Mouse (Mus musculus): ENCODE results near the gene Tmc8. TPM values are rescaled to one million over a fixed set of nuclear protein-coding genes. Genes with fewer than 3 reads are reported as not detected.
"Not testable (repeated sequence)": the region's sequence is repeated elsewhere in the genome, so short reads cannot be mapped to it uniquely, and the experiment has no call there.

Gene Tmc8
- total RNA-seq, 2 experiments from 2014 or later: 3.2 to 4.3 TPM

DNA sequence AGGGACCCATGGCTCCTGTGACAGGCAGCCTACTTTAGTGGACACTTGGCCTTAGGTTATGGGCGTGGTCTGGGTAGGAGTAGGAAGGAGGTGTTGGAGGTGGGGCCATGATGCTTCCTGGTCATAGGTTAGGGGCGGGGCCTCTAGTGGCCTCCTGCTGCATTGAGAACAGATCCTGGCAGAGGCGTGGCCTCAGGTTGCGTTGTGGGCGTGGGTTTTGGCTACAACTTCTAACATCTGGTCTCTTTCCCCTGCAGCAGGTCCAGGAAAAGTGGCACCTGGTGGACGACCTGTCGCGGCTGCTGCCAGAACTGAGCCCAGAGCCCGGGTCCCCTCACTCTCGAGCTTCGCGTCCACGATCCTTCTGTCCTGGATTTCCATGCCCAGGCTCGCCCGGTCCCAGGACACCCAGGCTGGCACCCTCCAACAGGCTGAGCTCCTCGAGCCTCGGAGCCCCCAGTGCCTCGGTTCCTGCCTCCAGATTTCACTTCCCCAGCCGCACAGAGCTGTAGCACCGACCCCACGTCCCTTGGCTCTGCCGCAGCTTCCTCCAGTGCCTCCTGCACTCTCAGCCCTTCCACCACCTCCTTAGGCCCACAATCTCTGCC is 10.5 kb downstream of the Tmc8 start:
- no peak for DNase-seq (ENCODE audit: low spot score in 2 of 2)

DNA sequence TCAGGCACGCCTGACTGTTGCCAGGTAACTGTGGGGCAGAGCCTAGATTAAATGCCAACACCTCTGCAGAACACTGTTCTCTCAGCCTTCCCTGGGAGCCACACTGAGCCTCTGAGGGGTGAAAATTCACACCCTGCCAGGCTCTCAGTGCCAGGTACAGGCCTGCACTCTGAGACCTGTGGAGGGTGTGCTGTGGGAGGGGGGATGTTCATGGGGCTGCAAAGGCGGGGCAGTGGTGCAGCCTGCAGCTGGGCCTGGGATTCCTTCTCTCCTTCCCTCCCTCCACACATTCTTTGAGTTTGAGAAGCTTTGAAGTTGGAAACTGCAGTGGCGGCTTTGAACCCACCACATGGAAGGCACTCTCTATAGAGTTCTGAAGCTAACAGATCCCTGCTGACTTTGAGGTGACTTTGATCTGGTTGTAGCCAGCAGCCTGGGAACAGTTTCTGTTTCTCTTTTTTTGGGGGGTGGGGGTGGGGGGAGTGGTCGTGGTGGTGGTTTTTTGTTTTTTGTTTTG is 12.2 kb downstream of the Tmc8 start:
- DNase-seq (ENCODE audit: low spot score in 2 of 2): no peak

DNA sequence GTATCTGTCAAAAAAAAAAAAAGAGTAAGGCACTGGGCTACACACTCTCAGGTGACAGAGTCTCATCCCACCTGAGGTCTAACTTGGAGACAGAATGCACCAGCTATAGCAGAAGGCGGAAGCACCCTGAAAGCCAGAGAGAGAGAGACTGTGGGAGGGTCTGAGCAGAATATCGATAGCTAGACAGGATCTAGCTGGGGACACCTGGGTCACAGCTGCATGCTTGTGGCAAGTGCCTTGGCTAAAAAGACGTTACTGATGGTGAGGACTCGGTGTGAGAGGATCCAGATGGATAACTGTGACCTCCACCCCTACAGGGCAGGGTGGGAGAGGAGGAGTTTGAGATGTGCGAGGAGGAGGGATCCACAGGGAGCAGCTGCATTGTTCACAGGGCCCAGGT is 15.1 kb downstream of the Tmc8 start:
- no peak for DNase-seq (ENCODE audit: low spot score in 2 of 2)

DNA sequence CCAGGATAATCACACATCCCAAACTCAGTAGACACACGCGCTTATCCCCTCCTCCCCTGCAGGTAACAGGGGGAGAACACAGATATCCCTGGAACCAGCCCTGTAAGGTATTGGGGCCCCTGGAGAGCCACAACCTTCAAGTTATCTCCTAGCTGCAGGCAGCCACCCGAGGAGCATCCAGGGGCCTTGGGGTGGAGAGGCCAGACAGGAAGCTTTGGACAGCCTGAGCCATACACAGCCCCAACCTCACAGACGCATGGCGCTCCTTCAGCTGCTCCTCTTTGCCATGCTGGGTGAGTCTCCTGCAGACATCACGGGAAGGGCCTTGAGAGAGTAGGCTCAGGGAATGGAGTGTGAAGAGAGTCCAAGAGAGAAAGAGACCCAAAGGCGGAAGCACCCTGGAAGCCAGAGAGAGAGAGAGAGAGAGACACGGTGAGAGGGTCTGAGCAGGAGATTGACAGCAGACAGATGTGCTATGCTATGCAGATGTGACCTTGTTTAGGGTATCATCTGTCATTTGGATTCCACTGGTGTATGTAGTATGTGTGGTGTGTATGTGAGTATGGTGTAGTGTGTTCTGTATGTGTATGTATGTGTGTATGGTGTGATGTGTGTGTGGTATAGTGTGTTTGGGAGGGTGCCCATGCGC is 15.8 kb downstream of the Tmc8 start, which contains the start of gene 6030468B19Rik:
Gene 6030468B19Rik (plus strand): TSS at position 150 of the 649 bp plus-strand sequence.
- no peak for DNase-seq (ENCODE audit: low spot score in 2 of 2)

DNA sequence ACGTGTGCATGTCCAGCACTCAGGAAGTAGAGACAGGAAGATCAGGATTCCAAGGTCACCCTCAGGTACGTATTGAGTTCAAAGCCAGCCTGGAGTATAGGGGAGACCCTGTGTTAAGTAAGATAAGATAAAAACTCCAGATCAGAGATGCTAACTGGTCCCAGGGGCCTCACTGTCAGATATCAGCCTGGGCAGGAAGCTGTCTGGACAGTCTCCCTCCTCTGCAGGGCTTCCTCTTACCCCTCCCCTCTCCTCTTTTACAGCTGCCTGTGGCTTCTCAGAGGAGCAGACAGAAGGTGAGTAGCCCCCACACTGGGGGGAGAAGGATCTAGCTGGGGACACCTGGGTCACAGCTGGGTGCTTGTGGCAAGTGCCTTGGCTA is 16.3 kb downstream of the Tmc8 start:
- no peak for DNase-seq (ENCODE audit: low spot score in 2 of 2)

DNA sequence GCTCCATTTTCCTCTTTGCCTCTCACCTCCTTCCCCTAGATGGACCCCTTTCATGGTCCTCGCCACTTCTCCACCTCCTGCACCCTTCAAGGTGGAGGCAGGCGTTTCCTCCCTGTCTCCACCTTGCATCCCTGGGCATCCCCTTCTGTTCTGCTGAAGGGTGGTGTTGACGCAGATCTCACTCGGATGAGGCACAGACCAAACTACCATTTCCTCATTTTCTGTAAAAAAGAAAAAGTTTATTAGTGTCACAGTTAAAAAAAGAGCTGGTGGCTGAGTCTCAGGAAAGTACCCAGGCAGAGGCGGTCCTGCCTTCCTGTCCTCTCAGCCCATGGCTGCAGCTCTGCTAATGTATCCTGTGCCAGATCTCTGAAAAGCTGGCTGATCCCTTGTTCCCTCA is 17.3 kb downstream of the Tmc8 start:
- DNase-seq (ENCODE audit: low spot score in 2 of 2): no peak

DNA sequence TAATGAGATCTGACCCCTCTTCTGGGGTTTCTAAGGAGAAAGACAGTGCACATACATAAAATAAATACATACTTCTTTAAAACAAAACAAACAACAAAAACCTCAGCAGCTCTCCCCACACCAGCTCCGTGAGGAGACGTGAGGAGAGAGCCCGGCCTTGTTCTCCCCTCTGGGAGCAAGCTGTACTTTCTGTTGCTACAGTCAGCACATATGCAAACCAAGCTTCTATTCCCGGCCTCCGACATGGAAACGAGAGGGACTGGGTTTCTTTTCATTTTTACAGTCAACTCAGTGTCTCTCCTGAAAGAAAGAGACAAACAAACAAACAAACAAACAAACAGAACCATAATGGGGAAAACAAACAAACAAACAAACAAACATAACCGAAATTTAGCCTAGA is 18.2 kb downstream of the Tmc8 start:
- no peak for DNase-seq (ENCODE audit: low spot score in 2 of 2)

DNA sequence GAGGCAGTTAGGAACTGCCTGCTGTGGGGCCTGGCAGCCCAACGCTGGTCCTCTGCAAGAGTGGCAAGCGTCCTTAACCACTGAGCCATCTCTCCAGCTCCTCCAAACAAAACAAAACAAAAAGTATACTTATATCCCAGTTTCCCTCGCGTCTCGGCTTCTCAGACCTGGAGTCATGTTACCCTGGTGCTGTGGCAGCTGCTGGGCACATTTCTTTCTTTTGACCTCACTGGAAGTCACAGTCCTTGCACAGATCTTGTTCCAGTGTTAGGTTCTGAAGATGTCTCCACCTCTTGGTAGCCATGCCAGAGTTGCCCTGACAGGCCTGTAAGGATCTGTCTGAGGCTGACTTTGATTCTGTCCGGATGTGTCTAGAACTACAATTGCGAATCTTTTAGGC is 19.8 kb downstream of the Tmc8 start:
- DNase-seq (ENCODE audit: low spot score in 2 of 2): no peak

DNA sequence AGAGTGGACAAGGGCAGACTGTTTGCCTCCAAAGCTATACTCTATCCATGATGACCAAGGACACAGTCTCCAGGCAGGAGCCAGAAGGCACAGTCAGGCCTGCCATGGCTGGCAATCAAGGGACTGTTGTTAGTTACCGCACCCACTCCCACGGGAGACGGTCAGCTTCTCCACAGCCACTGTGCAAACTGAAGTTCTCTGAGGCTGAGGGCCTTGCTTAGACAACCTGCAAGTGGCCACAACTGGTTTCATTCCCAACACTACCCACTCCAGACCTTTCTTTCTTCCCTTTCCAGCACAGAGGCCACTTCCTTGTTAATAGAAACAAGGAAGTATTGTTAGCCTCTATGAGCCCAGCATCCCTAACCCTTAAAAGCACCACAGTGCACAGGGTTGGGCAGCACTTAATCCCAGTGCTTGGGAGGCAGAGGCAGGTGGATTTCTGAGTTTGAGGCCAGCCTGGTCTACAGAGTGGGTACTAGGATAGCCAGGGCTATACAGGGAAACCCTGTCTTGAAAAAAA is 21.4 kb downstream of the Tmc8 start:
- DNase-seq (ENCODE audit: low spot score in 2 of 2): no peak

DNA sequence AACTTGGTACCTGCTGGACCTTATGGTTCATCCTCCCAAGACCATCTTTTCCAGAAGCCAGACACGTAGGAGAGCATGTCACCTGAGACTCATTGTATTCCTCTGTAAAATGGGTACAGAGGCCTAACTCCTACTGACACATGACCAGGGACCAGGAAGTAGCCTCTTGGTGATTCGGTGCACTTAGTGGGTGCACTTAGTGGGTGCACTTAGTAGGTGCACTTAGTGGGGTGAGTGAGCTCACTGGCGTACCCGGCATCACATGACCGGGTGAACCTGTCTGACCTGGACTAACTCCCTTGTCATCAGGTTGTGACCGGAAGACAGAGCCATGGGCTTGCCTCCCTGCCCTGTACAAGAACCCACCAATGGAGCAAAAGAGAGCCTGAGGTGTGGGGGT is 24.9 kb downstream of the Tmc8 start:
- no peak for DNase-seq (ENCODE audit: low spot score in 2 of 2)

DNA sequence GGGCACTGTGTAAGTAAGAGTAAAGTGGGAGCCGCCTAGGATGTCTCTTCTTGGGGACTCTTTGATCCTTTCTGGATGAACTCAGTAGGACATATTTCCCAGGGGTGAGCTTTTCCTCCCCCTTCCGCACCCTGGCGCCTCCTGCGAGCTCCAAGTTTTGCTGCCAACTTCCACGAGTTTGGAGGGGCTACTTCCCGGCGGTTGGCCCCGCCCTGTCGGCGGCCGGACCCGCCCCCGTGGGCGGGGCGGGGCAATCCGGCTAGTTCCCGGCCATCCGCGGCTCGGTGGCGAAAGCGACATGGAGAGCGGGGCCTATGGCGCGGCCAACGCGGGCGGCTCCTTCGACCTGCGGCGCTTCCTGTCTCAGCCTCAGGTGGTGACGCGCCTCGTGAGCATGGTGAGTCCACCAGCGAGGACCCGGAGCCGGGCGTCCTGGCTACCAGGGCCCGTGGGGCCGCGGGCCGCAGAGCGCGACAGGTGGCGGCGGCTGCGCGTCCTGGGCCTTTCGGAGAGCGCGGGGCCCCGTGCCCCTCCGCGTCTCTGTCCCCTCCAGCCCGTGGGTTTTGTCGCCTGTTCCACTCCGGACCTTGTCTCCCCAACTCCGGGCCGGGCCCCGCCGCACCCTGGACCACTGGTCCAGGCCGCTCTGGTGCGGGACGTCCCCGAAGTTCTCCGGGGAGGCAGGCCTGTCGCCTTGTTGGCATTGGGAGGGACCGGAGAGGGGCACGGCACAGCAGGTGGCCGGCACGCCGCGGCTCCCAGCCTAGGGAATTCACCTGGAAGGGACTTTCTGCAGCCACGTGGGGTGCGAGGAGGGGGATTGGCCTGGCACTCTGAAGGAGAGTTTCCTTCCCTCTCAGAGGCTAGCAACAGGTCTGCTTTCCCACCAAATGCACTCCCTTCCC is 27.8 kb downstream of the Tmc8 start, which contains the start of the genes Gm20708 and Syngr2:
Gene Gm20708 (plus strand): TSS at position 262 of the 905 bp plus-strand sequence.
Gene Syngr2 (plus strand): TSS at position 262 of the 905 bp plus-strand sequence.
- peak; percentile 75 to 82 for DNase-seq (ENCODE audit: low spot score in 2 of 2)

DNA sequence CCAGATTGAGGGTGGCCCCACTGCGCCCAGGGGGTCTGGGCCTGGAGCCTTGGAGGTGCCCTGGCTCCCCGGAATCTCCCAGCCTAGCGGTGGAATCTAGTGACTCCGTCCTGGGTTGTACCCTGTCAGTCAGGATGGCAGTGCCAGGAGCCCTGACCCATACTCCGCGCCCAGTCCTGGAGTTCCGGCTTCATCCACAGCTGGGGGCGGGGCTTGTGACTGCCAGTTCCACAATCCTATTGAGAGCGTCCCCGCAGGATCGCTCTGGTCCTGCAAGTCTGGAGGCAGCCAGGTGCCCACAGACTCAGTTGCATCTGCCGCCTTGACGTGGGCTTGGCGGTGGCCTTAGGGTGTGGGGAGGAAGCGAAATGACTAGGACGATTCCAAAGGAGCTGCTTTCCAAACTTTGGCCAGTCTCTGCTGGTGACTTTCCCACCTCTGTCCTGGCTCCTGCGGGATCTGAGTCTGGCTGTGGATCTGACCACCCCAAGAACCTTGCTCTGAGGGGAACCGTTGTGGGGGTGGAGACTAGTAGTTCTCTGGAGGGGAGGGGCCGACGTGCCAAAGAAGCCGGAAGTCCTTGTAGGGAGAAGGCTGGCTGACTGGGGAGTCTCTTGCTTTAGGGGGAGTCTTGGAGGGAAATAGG is 28.6 kb downstream of the Tmc8 start:
- DNase-seq (ENCODE audit: low spot score in 2 of 2): peak; percentile 86

DNA sequence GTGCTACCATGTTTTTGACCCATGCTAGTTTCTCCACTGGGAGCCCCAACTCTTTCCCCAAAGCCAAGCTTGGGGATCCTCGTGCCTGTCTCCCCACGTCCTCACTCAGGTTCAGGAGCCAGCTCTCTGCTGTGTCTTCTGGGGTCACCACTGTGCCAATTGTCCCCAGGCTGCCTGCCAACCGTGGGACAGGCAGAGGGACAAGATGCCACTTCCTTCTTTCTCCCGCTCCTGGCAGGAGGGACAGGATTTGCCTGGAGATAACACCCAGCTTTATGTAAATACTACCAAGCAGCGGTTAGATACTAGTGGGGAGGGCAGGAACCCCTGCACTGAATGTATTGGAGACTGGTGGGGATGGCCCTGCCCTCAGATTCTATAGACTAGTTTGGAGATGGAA is 32.0 kb downstream of the Tmc8 start:
- DNase-seq (ENCODE audit: low spot score in 2 of 2): no peak

DNA sequence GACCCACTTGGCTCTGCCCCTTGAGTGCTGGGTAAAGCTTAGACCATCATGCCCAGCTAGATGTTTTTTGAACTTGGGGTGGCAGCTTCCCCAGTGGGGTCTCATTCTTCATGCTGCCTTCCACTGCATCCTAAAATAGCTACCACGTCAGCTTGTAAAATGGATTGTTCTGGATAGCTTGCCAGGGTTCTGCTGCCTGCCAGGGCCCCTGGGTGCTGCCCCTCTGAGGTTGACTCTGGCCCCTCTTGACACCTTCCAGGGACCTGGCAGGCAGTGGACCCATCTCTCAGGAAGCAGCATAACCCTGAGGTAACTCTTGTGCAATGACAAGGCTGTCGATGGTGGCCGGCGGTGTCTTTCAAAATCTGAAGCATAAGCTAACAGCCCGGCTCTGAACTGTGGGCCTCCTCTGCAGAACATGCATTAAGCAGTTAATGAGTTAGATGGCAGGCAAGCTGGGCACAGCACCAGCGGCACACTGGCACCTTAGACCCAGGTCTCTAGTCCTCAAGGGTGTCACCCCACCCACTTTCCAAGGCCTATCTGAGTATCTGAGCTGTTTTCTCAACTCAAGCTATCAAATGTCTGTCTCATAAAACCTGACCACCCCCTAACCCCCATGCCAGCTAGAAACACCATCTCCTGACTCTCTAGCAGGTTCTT is 33.0 kb downstream of the Tmc8 start:
- no peak for DNase-seq (ENCODE audit: low spot score in 2 of 2)

DNA sequence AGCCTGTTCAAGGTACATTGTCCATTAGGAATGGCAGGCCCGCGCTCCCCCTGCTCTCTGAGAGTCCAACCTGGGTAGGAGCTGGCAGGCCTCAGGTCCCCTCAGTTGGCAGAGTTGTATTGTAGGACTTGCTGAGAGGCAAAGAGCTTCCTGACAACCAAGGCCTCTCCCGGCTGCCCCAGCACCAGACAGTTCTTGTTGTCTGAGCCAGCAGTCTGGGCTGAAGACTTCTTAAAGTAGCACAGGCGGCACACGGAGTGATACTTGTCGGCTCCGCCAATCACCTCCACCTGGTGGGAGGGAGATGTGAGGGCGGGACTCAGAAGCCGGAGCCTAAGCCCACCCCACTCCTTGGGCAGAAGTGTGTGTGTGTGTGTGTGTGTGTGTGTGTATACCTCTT is 34.0 kb downstream of the Tmc8 start:
- not testable (repeated sequence) for DNase-seq (ENCODE audit: low spot score in 2 of 2)

DNA sequence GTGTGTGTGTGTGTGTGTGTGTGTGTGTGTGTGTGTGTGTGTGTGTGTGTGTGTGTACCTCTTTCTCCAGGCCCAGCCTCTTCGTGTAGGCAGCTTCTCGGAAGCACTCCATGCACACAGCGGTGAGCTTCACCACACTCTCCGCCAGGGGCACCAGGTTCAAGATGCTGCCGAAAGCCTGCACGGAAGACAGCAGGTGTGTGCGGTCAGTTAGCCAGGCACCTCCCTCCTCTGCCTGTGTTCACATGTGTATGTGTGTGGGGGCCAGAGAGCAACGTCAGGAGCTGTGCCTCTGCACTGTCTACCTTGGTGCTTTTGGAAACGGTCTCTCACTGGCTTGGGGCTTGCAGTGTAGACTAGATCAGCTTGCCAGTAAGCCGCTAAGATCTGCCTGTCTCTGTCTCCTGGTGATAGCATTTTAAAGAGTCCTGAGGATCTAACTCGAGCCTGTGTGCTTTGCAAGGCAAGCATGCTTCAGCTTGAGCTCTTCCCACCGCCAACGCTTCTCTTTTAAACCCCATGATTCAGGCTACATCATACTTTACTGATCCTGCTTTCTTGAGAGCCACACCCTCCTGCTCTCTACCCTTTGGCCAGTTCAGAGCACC is 34.6 kb downstream of the Tmc8 start:
- DNase-seq (ENCODE audit: low spot score in 2 of 2): no peak

DNA sequence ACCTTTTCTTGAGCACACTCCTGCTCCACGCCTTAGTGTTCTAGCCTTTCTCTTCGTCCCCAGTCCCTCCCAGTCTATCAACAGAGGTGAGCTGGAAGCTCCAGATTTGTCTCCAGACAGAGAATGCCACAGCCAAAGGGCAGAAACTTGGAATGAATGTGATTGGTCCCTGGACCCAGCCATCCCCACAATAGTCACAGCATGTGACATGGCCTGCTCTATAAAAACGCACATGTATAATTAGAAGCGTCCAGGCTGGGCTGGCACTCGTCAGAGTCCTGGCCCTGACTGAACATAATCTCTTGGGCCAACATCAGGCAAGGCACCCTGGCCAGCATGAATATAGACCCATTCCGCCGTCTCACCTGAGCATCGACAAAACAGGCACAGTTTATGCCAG is 37.2 kb downstream of the Tmc8 start:
- DNase-seq (ENCODE audit: low spot score in 2 of 2): no peak

DNA sequence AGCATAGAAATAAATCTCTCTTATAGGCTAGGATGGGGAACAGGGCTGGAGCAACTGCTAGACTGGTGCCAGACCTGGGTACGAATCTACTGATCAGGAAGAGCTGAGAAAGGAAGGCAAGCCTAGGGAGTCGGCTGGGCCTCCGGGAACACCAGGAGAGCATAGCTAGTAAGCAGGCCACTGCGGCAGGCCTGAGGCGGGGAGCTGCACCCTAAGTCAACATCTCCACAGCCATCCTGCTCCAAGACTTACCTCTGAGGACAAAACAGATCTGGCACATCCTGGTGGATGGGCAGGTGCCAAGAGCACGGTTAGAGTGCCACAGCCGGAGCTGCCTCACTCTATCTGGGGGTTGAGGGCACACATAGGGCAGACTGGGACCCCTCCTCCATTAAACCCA is 38.3 kb downstream of the Tmc8 start:
- no peak for DNase-seq (ENCODE audit: low spot score in 2 of 2)

DNA sequence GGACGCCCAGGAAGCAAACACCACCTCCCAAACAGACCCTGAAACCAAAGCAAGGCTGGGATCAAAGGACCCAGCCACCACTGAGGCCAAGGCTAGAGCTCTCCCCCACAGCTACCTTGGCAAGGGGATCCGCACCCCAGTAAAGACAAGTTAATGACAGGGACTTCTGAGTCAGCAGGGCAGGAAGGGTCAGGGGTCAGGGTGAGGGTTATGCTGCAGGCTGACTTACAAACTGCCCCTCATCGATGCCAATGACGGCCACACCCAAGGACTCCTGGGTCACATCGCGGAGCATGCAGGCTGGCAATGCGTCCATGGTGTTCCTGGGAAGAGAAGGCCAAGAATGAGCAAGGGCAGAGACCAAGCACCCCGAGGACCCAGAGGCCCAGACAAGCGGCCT is 40.0 kb downstream of the Tmc8 start:
- DNase-seq (ENCODE audit: low spot score in 2 of 2): no peak

DNA sequence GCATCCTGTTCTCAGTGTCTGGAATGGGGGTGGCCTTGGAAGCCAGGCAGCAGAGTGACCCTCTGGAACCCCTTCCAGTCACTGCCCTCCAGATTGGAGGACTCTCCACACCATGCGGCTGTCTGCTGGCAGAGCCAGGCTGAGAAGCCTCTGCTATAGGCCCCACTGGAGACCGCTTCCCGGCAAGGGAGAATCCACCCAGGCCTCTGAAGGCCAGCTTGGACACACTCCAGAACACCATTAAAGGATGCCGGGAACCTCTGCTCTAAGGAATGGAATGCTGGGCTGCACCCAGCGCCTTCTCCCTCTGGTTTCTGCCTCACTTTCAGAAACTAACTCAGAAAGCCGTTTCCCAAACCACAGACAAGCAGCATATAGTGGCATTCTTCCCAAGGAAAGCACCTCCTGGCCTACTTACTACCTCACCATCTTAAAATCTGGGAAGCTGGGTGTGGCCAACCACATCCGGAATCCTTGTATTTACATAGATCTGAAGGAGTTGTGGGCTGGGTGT is 40.9 kb downstream of the Tmc8 start:
- no peak for DNase-seq (ENCODE audit: low spot score in 2 of 2)

All from adrenal gland, adult 18-20 months (tissue).